Mouse (Mus musculus) brain, embryonic 14.5 days (tissue): ENCODE data around the gene Iqsec3.

Experiments used
- CTCF ChIP-seq: fragments of 200-500 bp; IDR thresholded peaks from 2 replicates; pipeline ENCODE4 v1.5.1; 2012; ENCODE audit warnings: inconsistent platforms, mild to moderate bottlenecking, moderate library complexity, borderline replicate concordance; ENCODE audit not compliant: insufficient read depth, insufficient read length; ENCODE audit errors: extremely low read depth
- POLR2A ChIP-seq: fragments of 200-500 bp; IDR thresholded peaks from 2 replicates; pipeline ENCODE4 v1.6.1; 2012; ENCODE audit warnings: mild to moderate bottlenecking, inconsistent platforms, borderline replicate concordance; ENCODE audit not compliant: poor library complexity, insufficient read depth, insufficient read length, severe bottlenecking; ENCODE audit errors: extremely low read depth

DNA sequence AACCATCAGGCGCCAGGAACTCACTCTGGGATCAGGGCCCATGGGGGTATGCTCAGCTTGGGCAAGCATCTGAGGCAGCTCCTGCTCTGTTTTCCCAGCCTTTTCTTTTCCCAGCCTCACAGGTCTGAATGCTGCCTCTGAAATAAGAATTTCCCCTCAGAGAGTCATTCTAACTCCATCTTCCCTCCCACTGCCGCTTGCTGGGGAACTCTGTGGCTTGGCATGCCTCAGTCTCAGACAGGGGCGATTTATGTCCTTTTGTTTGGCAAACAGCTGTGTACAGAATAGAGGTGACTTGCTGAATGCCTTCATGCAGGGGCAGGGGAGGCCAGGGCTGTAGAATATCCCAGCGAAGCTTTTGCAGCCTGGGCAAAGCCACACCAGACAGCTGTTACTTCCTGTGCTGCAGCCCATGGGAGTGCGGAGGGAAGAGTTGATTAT lies 65.9 kb downstream of the Iqsec3 start:
- TF ChIP-seq CTCF, result no peak
- TF ChIP-seq POLR2A, result no peak
